Mouse (Mus musculus) lung, postnatal 0 days (tissue): ENCODE measurements at regions not wholly inside any gene's neighbourhood (a gene's known extent, or its start where the extent isn't known, plus 50 kb on each side); places are given as distances from the start of the nearest gene placed in this dataset.
A peak's percentile ranks its signal among the peaks of the same experiment; 100 is the strongest.

Source experiments
- ATAC-seq: fragments of 200-750 bp; cut with Nextera tagmentation; 2 replicates; pipeline ENCODE4 v1.8.0; 2017; ENCODE audit warnings: moderate library complexity
- DNase-seq: peaks from one replicate; pipeline ENCODE4 v3.0.0-alpha.2; 2016; ENCODE audit warnings: low spot score
- H3K27ac ChIP-seq: fragments of 300-500 bp; sonication (generic); 2 replicates; pipeline ENCODE4 v1.5.1; 2014; ENCODE audit warnings: antibody characterized with exemption, mild to moderate bottlenecking, low read length, mixed read lengths
- H3K27me3 ChIP-seq: fragments of 300-500 bp; sonication (generic); replicated peaks from 2 replicates; pipeline ENCODE4 v1.6.1; 2014; ENCODE audit warnings: low read length, mixed read lengths; ENCODE audit not compliant: insufficient read depth
- H3K36me3 ChIP-seq: fragments of 300-500 bp; sonication (generic); 2 replicates; pipeline ENCODE4 v1.6.1; 2014; ENCODE audit warnings: low read length, mixed read lengths; ENCODE audit not compliant: insufficient read depth
- H3K4me1 ChIP-seq: fragments of 300-500 bp; sonication (generic); 2 replicates; pipeline ENCODE4 v1.6.1; 2014; ENCODE audit warnings: antibody characterized with exemption, low read depth, low read length, mixed read lengths; ENCODE audit not compliant: insufficient read depth
- H3K4me2 ChIP-seq: fragments of 300-500 bp; sonication (generic); replicated peaks from 2 replicates; pipeline ENCODE4 v1.6.1; 2014; ENCODE audit warnings: low read depth, mild to moderate bottlenecking, low read length, moderate library complexity, mixed read lengths
- H3K4me3 ChIP-seq: fragments of 300-500 bp; sonication (generic); 2 replicates; pipeline ENCODE4 v1.5.1; 2014; ENCODE audit warnings: low read depth, low read length
- H3K9ac ChIP-seq: fragments of 300-500 bp; sonication (generic); replicated peaks from 2 replicates; pipeline ENCODE4 v1.6.1; 2014; ENCODE audit warnings: low read depth, mild to moderate bottlenecking
- H3K9me3 ChIP-seq: fragments of 300-500 bp; sonication (generic); 2 replicates; pipeline ENCODE4 v1.6.1; 2016; ENCODE audit warnings: low read length, mixed read lengths
- CTCF ChIP-seq: IDR thresholded peaks from 2 replicates; pipeline ENCODE4 v1.5.1; 2016; ENCODE audit warnings: antibody characterized with exemption, mild to moderate bottlenecking
- EP300 ChIP-seq: IDR thresholded peaks from 2 replicates; pipeline ENCODE4 v1.6.1; 2016; ENCODE audit warnings: antibody characterized with exemption, mild to moderate bottlenecking, control low read depth
- WGBS: fragments of 180-500 bp; shearing (Covaris S2); extraction: QIAGEN DNeasy Blood & Tissue Kit; methylation state at CpG from one replicate; pipeline ENCODE4 v1.1.7; 2014; 5-methylcytosine and 5-hydroxymethylcytosine counted together

DNA sequence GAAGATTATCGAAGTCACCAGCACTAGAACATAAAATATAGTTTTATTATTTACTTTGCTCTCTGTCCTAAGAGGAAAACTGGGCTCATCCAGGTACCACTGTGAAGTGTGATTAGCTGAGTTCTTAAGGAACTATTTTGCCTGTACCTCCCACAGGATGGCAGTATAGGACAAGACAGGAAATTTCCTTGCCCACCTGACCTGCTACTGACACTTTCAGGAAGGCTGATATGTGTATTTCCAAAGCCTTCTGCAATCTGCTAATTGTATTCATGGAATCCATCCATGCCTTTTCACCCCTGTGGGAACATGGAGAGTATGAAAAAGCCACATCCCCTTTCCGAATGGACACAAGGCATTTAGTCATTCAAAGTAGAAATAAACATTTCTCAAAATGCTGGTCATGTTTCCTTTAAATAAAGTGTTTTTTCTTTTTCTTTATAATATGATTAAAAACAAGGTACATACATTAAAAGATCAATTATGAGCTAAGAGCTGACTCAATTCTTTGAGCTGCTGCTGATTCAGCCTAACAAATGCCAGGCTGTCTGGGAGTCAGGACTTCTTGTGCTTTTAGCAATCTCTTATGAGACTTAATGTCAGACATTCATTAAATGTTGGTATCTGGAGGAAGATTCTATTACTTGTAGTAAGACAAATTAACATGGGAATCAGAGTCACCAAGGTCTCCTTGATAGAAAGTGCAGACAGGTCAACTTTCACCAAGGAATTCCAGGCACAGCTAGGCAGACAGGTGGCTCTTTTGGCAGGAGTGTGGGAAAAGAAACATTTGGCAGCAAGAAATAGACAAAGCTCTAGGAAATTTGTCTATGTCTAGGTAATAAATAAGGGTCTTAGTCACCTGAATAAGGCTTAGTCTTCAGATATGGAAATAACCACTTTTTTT is 112.4 kb upstream of the Gnpda2 start:
- Histone ChIP-seq H3K27me3 (no peaks in the 10 kb centered on the region), H3K27ac (no peak overlapping the region), H3K9me3 (no peaks in the 10 kb centered on the region), H3K4me1 (no peaks in the 10 kb centered on the region), H3K4me3 (no peak overlapping the region), H3K9ac (no peak overlapping the region), H3K36me3 (no peaks in the 10 kb centered on the region), H3K4me2 (no peak overlapping the region)
- 40% methylated on average over 2 of the region's 2 CpGs for WGBS
- TF ChIP-seq CTCF (peak; percentile 12; the same call in 1 of the 2 replicates), EP300 (no peak)
- no peak for ATAC-seq
- DNase-seq, result no peak

DNA sequence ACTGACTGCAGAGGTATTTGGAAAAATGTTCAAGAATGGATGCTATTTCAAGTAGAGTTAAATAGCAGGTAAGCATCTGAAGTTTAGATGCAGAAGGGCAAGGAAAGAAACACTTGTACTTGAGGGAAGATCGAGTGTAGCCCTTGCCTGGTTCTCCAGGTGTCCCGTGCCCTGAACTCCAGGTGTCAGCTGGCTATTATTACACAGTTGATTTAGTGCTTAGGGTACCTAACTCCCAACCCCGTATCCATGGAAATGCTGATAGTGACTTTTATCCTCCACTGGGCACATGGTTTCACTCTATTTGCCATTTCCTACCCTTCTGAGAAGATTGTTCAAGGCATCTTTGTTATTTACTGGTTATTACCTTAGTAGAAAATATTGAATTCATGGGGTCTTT is 86.6 kb upstream of the Gnpda2 start:
- no peak overlapping the region for H3K27ac ChIP-seq
- H3K4me2 ChIP-seq, result no peak overlapping the region
- WGBS, result 39% methylated on average over 3 of the region's 3 CpGs
- H3K27me3 ChIP-seq, result no peaks in the 10 kb centered on the region
- no peaks in the 10 kb centered on the region for H3K9me3 ChIP-seq
- no peak for DNase-seq
- H3K9ac ChIP-seq, result no peak overlapping the region
- H3K4me3 ChIP-seq, result no peak overlapping the region
- H3K4me1 ChIP-seq, result no peaks in the 10 kb centered on the region
- TF ChIP-seq EP300 (no peak), CTCF (no peak)
- no peak for ATAC-seq
- H3K36me3 ChIP-seq, result no peaks in the 10 kb centered on the region

DNA sequence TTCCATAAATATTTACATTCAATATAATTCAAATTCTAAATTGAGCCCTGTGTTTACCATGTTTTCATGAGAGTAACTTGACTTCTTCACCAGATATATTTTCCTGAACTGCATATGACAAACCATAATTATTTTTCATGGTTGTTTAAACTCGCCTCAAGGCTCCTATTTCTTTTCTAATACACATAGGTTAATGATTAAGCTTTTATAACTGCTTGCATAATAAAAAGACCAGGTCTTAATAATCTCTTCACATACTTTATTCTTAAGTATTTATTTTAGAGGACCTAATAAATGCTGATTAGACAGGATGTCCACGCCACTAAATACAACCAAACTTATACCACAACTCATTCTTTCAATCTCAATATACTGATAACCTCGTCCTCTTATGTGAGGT is 86.1 kb upstream of the Gnpda2 start:
- Histone ChIP-seq H3K9ac (no peak overlapping the region), H3K4me2 (no peak overlapping the region), H3K4me1 (no peaks in the 10 kb centered on the region), H3K9me3 (no peaks in the 10 kb centered on the region), H3K4me3 (no peak overlapping the region), H3K36me3 (no peaks in the 10 kb centered on the region), H3K27ac (no peak overlapping the region), H3K27me3 (no peaks in the 10 kb centered on the region)
- DNase-seq (no peak), ATAC-seq (no peak)
- TF ChIP-seq CTCF (no peak), EP300 (no peak)
- WGBS, result 47% methylated on average over 3 of the region's 3 CpGs

DNA sequence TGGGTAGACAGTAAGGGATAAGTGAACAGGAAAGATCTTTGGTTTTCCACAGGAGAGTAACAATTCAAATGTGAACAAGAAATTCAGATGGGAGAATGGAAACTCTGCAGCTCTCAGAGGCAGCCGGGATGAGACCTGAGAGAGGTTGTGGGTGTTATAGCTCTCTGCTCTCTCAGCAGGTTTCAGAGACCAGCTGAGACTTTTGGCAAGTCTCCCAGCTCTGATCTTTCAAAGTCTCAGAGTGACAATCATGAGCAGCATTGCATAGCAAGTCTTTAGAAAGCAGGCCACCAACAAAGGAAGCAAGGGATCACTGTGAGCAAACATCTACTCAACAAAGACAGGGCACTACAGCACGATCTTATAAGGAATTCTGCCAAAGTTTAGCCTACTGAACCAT is 73.4 kb upstream of the Gnpda2 start:
- no peak overlapping the region for H3K27ac ChIP-seq
- no peak overlapping the region for H3K4me3 ChIP-seq
- H3K4me2 ChIP-seq, result no peak overlapping the region
- WGBS, result 40% methylated on average over 2 of the region's 2 CpGs
- no peak for DNase-seq
- TF ChIP-seq CTCF, result no peak
- no peak for TF ChIP-seq EP300
- no peaks in the 10 kb centered on the region for H3K4me1 ChIP-seq
- ATAC-seq, result no peak
- H3K9ac ChIP-seq, result no peak overlapping the region
- no peaks in the 10 kb centered on the region for H3K27me3 ChIP-seq
- H3K9me3 ChIP-seq, result no peaks in the 10 kb centered on the region
- no peaks in the 10 kb centered on the region for H3K36me3 ChIP-seq

DNA sequence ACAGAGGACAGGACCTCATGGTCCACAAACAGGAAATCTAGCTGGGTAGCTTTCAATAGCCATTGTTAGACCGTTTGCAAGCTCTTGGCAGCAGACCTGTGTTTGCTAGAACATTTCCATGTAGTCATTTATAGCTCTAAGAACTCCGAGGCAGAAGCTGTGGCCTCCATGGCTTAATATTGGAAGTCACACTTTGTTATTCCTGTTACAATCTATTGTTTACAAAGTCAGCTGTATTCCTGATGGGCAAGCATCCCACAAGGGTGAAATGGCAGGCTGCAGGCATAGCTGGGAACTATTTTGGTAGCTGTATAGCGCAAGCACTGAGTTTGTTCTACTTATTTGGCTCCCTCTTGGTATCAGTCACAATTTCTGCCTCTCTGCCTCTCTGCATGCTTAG is 71.8 kb upstream of the Gnpda2 start:
- Histone ChIP-seq H3K27ac (no peak overlapping the region), H3K36me3 (no peaks in the 10 kb centered on the region), H3K4me1 (no peaks in the 10 kb centered on the region), H3K4me3 (no peak overlapping the region), H3K4me2 (no peak overlapping the region), H3K27me3 (no peaks in the 10 kb centered on the region), H3K9me3 (no peaks in the 10 kb centered on the region), H3K9ac (no peak overlapping the region)
- DNase-seq (no peak), ATAC-seq (no peak)
- no peak for TF ChIP-seq EP300
- 54% methylated on average over 3 of the region's 3 CpGs for WGBS
